Mouse (Mus musculus) thymus, postnatal 25 days (tissue): ENCODE results near the gene Srek1.

Experiments used
- DNase-seq: peaks from one replicate; pipeline ENCODE4 v3.0.0; 2022

Srek1 gene

DNA sequence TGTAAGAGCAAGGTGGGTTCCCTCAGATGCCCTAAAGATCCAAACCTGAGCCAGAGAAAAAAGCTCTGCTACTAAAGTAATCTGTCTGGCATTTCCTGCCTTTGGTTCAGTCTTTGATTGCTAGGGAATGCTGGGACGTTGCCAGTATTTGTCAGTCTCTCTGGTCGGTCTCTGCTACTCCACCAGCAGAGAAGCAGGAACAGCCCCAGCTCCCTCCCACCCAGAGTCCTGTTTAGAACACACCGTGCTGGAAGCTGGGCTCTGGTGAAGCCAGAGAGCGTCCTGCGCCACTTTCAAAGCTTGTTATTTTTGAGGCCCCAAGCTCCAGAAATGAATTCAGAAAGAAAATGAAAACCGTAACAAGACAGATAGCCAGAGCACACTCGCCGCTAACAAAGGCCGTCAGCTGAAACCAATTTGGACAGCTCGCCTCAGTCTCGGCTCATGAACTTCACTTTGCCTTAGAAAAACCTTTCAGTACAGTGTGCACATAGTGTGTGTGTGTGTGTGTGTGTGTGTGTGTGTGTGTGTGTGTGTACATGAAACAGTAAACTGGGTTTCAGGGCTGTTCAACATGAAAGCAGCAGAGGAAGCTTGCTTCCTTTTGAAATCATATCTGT, 62.9 kb downstream of the Srek1 start:
- no peak for DNase-seq

DNA sequence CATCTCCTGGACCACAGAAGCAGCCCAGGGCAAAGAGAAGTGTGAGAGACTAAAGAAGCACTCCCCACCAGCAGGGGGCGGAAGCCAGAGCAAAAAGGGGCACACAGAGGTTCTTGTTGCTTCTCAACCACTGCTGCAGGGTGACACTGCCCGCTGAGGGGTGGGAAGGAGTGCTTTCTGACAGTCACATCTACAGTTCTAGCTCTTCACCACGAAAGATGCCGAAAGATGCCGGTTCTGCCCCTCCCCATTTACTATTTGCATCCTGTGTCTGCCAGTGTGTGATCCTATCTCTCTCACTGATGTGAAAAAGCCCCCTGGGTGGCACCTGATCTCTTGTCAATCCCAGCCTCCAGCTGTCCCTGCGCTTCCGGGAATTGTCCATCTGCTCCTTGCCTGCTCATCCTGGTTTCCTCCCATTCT, 64.0 kb downstream of the Srek1 start:
- DNase-seq = peak; percentile 52

DNA sequence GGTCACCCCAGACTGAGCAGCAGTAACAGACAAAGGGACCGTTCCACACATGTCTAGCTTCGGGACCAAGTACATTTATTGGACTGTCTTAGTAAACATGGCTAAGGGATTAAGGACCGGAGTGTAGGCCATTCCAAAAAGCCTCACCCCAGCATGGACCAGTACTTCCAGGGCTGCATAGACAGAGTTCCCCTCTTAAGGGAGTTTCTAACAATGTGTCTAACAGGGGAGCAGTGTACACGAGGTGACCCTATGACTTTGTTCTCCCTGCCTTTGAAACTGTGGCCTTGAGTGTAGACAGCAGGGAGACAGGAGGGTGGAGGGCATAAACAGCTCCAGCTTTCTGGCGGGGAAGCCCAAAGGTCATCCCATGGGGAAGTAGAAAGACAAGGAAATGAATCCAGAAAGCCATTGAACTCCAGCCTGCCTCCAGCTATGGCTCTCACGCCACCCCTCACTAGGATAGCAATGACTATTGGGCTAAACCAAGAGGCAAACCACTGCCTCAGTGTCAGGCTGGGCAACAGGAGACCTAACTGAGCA, 68.9 kb downstream of the Srek1 start:
- no peak for DNase-seq

DNA sequence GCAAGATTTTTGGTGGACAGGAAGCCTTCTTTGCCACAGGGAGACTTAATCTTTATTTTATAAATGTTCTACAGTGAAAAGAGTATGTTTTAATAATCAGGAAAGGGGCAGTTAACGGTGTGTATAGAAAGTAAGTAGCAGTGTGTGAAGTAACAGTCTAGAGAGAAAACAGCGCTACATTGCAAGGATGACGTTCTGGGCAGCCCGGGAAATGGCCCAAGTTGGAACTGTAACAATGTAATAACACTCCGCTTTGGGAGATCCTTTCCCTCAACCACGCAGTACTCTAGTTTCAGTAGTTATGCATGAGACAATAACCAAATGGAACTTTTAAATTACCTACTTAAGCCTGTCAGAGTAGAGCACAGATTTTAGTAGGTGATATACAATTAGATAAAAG, 70.6 kb downstream of the Srek1 start:
- no peak for DNase-seq

DNA sequence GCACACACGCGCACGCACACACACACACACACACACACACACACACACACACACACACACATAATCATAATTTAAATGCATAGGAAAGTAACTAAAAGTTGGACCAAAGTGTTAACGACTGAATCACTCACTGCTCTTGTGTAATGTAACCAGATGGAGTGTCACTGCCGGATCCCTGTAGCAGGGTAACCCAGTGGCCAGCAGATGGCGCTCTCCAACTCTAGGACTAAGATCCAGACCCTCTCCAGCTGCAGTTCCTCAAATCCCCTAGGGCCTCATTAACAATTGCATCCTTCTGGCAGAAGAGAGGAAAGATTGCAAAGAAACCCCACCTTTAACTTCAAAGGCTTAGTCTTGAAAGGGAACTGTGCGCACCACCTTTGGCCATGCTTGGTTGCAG, 71.0 kb downstream of the Srek1 start:
- DNase-seq = peak; percentile 61

DNA sequence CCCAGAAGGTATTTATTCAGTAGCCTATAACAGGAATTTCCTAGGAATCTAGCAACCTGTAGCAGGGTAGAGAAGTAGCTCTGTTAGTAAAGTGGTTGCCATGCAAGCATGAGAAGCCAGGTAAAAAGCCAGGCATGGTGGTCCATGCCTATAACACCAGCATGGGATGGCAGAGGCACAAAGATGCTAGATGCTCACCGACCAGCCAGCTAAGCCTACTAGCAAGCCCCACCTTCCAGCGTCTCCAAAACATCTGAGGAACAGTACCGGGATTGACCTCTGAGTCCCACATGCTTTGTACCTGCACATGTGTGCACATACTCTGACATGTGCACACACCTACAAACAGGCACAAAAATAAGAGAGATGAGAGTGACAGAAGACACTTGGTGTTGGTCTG, 72.1 kb downstream of the Srek1 start:
- no peak for DNase-seq

DNA sequence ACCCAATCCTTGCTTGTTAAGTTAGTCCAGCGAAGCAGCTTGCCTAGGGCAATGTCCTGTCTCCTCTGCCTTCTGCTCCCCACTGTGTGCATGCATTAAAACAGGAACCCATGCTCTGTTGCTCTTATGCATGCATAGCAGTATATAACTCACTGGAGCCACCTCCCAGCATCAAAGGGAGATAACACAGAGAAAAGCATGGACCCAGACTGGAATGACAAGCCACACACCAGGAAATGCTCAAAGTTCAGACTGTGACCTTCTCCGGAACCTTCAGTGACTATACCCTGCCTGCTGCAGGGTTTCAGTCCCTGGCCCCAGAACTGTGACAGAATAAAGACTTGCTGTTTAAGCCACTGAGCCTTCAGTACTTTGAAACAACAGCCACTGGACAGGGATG, 73.7 kb downstream of the Srek1 start:
- no peak for DNase-seq

DNA sequence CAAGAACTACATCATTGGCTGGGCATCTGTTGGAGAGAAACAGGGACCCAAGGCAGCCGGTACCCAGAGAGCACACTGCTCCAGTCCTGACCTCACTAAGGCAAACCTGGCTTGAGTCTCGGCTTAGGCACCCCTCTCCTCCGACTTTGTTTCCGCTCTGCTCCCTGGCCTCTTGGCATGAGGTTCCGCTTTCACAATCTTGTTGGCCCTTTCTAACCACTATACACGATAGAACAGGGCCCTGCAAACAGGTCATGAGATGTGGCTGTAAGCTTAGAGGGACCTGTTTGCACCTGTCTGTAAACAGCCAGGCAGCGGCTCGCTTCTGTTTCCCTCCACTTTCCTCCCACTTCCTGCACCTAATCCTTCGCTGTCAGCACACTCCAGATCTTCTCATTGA, 76.4 kb downstream of the Srek1 start:
- DNase-seq = no peak

DNA sequence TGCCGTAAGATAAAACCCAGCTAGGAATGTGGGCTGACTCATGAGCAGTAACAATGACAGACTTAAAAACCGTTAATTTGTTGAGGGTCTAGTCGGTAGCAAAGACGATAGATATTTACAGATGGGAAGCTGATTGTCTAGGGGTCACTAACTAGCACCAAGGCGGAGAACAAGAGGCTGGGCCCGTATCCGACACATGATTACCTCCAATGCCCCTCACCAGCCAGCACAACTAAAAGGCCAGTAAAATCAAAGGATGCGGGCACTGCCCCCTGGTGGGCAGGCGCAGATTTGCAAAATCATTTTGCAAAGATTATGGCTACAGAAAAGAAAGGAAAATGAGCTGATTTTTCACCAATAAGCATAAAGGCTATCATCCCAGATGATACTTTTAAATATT, 78.2 kb downstream of the Srek1 start:
- peak; percentile 27 for DNase-seq

DNA sequence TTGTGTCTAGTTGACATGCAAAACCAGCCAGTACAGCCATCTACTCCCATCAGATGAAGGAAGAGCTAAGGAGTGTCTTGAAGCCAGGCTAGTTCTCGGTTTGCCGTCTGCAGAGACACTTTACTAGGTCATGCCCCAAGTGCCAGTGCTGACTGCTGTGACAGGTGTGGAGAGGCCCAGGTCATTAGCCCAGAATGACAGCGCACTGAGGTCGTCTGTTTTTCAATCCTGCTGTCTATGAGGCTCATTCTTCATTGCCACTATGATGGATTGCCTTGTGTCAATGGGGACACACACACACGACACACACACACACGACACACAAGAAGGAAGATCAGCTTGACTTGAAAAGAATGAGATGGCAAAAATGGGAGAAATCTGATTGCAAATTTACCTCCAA, 79.0 kb downstream of the Srek1 start:
- DNase-seq = no peak
